Mouse (Mus musculus) ES-Bruce4 (cell line): Measurements from ENCODE around the gene Pin1.

ENCODE experiments used
- CTCF ChIP-seq: IDR thresholded peaks from one replicate; pipeline ENCODE4 v1.8.1; 2011; ENCODE audit warnings: low read depth, low read length
- POLR2A ChIP-seq: IDR thresholded peaks from one replicate; pipeline ENCODE4 v1.8.1; 2011; ENCODE audit warnings: low read length; ENCODE audit not compliant: insufficient read depth

DNA sequence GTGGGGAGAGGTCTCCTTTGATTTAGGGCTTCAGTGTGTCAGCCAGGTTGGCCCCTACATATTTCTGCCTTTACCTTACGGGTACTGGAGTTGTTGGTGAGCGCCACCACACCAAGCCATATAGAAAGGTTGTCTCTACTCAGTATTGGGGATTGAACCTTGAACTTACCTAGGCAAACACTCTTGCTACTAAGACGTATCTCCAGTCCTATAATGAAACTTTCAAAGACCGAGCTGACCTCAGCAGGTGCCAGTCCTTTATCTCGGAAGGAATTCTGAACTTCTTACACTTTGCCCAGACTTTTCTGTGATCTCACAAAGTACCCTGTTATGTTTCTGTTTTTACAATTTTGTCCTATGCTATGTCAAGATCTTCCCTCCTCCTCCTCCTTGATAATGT is 39.9 kb upstream of the Pin1 start:
- TF ChIP-seq POLR2A (no peak), CTCF (no peak)
